Mouse (Mus musculus): ENCODE measurements around the gene Psors1c2. TPM values are rescaled to one million over a fixed set of nuclear protein-coding genes. Genes with fewer than 3 reads are reported as not detected.

Gene Psors1c2
- polyA plus RNA-seq, 1 experiment from 2014 or later, result 1.3 TPM

- Histone ChIP-seq H3K4me3 (replicated peaks) (no peak overlapping the region), H3K9ac (replicated peaks) (no peak overlapping the region), H3K27ac (no peak overlapping the region), H3K4me2 (no peak overlapping the region), H3K27me3 (no peaks in the 10 kb centered on the region; the same call in 1 of the 2 replicates), H3K36me3 (no peaks in the 10 kb centered on the region), H3K4me1 (replicated peaks) (no peaks in the 10 kb centered on the region), H3K9me3 (no peaks in the 10 kb centered on the region)
- WGBS, result 63% methylated on average over 8 of the region's 8 CpGs
- ATAC-seq (ENCODE audit: insufficient number of reproducible peaks, insufficient read depth, low FRiP score, low TSS enrichment, low read depth), result no peak
These were observed 25.2 kb downstream of the Psors1c2 start for GRCm38 (mm10) chr17:35558216-35558615.

- no peak within 1 kb of the TSS for H3K4me3 ChIP-seq (replicated peaks)
- peaks cover 42% of the 10 kb centered on the region for H3K27me3 ChIP-seq
These were observed 34.1 kb downstream of the Psors1c2 start, which contains the start of gene 2300002M23Rik for GRCm38 (mm10) chr17:35567150-35567549. TSS of gene 2300002M23Rik (plus strand) at chr17:35567450.

GRCm38 (mm10) chr17:35567767-35568166, 34.8 kb downstream of the Psors1c2 start:
- Histone ChIP-seq H3K9me3 (peaks cover 3% of the 10 kb centered on the region; the same call in 1 of the 2 replicates), H3K4me1 (replicated peaks) (peaks cover 11% of the 10 kb centered on the region), H3K27me3 (peaks cover 42% of the 10 kb centered on the region), H3K27ac (no peak overlapping the region), H3K36me3 (no peaks in the 10 kb centered on the region), H3K4me3 (replicated peaks) (no peak overlapping the region), H3K9ac (replicated peaks) (no peak overlapping the region), H3K4me2 (no peak overlapping the region)
- no peak for ATAC-seq (ENCODE audit: insufficient number of reproducible peaks, insufficient read depth, low FRiP score, low TSS enrichment, low read depth)
- WGBS, result 19% methylated on average over 9 of the region's 9 CpGs

More at GRCm38 (mm10) chr17:35567150-35567549, 34.1 kb downstream of the Psors1c2 start, which contains the start of gene 2300002M23Rik:
- H3K4me1 ChIP-seq (replicated peaks), result peaks cover 11% of the 10 kb centered on the region
- peaks cover 3% of the 10 kb centered on the region; the same call in 1 of the 2 replicates for H3K9me3 ChIP-seq
- ATAC-seq (ENCODE audit: insufficient number of reproducible peaks, insufficient read depth, low FRiP score, low TSS enrichment, low read depth), result no peak
- H3K36me3 ChIP-seq, result no peaks in the 10 kb centered on the region
- H3K4me2 ChIP-seq, result no peak within 1 kb of the TSS
- 60% methylated on average over 3 of the region's 3 CpGs for WGBS
- H3K9ac ChIP-seq (replicated peaks), result no peak within 1 kb of the TSS
- no peak within 1 kb of the TSS for H3K27ac ChIP-seq

GRCm38 (mm10) chr17:35569091-35569944, 36.3 kb downstream of the Psors1c2 start:
- Histone ChIP-seq H3K9ac (replicated peaks) (peak overlapping the region; percentile 58), H3K36me3 (no peaks in the 10 kb centered on the region), H3K4me3 (replicated peaks) (peak overlapping the region; percentile 33), H3K27me3 (peaks cover 44% of the 10 kb centered on the region), H3K9me3 (peaks cover 3% of the 10 kb centered on the region; the same call in 1 of the 2 replicates), H3K4me2 (peak overlapping the region; percentile 62), H3K4me1 (replicated peaks) (peaks cover 11% of the 10 kb centered on the region), H3K27ac (no peak overlapping the region)
- no peak for ATAC-seq (ENCODE audit: insufficient number of reproducible peaks, insufficient read depth, low FRiP score, low TSS enrichment, low read depth)
- 4% methylated on average over 28 of the region's 28 CpGs for WGBS

DNA sequence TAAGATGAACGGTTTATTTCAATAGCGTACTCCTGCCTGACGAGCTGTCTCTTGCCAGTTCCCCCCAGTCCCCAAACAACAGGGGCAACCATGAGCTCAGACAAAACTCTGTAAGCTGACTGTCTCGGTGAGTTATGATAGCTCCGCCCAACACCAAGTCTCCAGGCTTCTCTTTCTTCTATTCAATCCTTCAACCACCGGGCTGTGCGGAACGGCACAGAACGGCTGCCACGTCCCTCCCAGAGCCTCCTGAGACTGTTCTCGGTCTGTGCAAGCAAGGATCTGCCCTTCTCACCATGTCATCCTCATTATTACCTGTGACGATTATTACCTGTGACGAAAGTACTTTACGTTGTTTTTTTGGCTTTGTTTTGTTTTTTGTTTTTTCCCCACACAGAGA, 37.8 kb downstream of the Psors1c2 start:
- Histone ChIP-seq H3K36me3 (no peaks in the 10 kb centered on the region), H3K4me3 (replicated peaks) (no peak overlapping the region), H3K9me3 (peaks cover 3% of the 10 kb centered on the region; the same call in 1 of the 2 replicates), H3K4me2 (no peak overlapping the region), H3K27me3 (peaks cover 47% of the 10 kb centered on the region), H3K4me1 (replicated peaks) (peaks cover 11% of the 10 kb centered on the region), H3K27ac (no peak overlapping the region), H3K9ac (replicated peaks) (no peak overlapping the region)
- WGBS, result 81% methylated on average over 14 of the region's 14 CpGs
- no peak for ATAC-seq (ENCODE audit: insufficient number of reproducible peaks, insufficient read depth, low FRiP score, low TSS enrichment, low read depth)

GRCm38 (mm10) chr17:35571477-35571876, 38.5 kb downstream of the Psors1c2 start:
- H3K27me3 ChIP-seq, result peaks cover 50% of the 10 kb centered on the region
- peaks cover 3% of the 10 kb centered on the region; the same call in 1 of the 2 replicates for H3K9me3 ChIP-seq
- H3K27ac ChIP-seq, result no peak overlapping the region
- no peak overlapping the region for H3K4me3 ChIP-seq (replicated peaks)
- 97% methylated on average over 7 of the region's 7 CpGs for WGBS
- H3K4me1 ChIP-seq (replicated peaks), result peaks cover 11% of the 10 kb centered on the region
- H3K4me2 ChIP-seq, result no peak overlapping the region
- H3K9ac ChIP-seq (replicated peaks), result no peak overlapping the region
- no peaks in the 10 kb centered on the region for H3K36me3 ChIP-seq
- 0 out of 2 replicates have a peak, but pooled peaks have one; percentile 31 for ATAC-seq (ENCODE audit: insufficient number of reproducible peaks, insufficient read depth, low FRiP score, low TSS enrichment, low read depth)

DNA sequence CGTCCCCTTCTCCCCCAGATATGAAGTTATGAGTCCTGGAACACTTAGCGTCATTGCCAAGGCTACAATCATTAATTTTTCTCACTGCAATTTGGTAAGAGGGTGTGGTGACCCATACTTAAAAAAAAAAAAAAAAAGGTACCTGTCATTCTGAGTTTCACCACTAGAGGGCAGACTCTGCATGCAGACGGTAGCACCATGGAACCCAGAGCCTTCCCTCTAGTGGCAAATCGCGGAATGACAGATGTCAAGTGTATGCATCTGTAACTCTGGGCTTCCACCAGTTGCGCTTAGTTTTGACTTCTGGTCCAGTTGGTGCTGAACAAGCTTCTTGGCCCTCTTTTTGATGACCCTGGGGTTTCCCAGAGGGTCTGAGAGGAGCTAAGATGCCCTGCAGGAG, 45.2 kb downstream of the Psors1c2 start:
- Histone ChIP-seq H3K27ac (no peak overlapping the region), H3K9me3 (no peaks in the 10 kb centered on the region), H3K4me2 (no peak overlapping the region), H3K4me1 (replicated peaks) (no peaks in the 10 kb centered on the region), H3K9ac (replicated peaks) (no peak overlapping the region), H3K4me3 (replicated peaks) (no peak overlapping the region), H3K27me3 (peaks cover 20% of the 10 kb centered on the region), H3K36me3 (no peaks in the 10 kb centered on the region)
- 13% methylated on average over 6 of the region's 6 CpGs for WGBS
- ATAC-seq (ENCODE audit: insufficient number of reproducible peaks, insufficient read depth, low FRiP score, low TSS enrichment, low read depth), result no peak

GRCm38 (mm10) chr17:35582900-35583299, 49.9 kb downstream of the Psors1c2 start:
- Histone ChIP-seq H3K27ac (no peak overlapping the region), H3K36me3 (no peaks in the 10 kb centered on the region), H3K4me1 (replicated peaks) (no peaks in the 10 kb centered on the region), H3K4me2 (no peak overlapping the region), H3K9ac (replicated peaks) (no peak overlapping the region), H3K9me3 (no peaks in the 10 kb centered on the region), H3K27me3 (0 out of 2 replicates have a peak, but pooled peaks cover 3% of the 10 kb centered on the region), H3K4me3 (replicated peaks) (no peak overlapping the region)
- 91% methylated on average over 1 of the region's 1 CpGs for WGBS
- ATAC-seq (ENCODE audit: insufficient number of reproducible peaks, insufficient read depth, low FRiP score, low TSS enrichment, low read depth), result no peak

Other genes starting within 250 kb of the Psors1c2 start
- gene H2-Q1, start 212.8 kb upstream of the Psors1c2 start, polyA plus RNA-seq (2016; fragmentation: Nextera tagmentation; extraction: Ambion mirVana), result 0.13 TPM in 1 of 2 replicates, not detected in the other
- gene H2-Q2, start 191.0 kb upstream of the Psors1c2 start, polyA plus RNA-seq (2016; fragmentation: Nextera tagmentation; extraction: Ambion mirVana), result 0.45 and 0.88 TPM in 2 replicates
- 5.0 and 6.0 TPM in 2 replicates for gene H2-Q4, start 153.6 kb upstream of the Psors1c2 start, polyA plus RNA-seq (2016; fragmentation: Nextera tagmentation; extraction: Ambion mirVana)
- 2.0 TPM in 2 replicates for gene H2-Q6, start 108.4 kb upstream of the Psors1c2 start, polyA plus RNA-seq (2016; fragmentation: Nextera tagmentation; extraction: Ambion mirVana)
- 17.3 and 19.3 TPM in 2 replicates for gene H2-Q7, start 94.0 kb upstream of the Psors1c2 start, polyA plus RNA-seq (2016; fragmentation: Nextera tagmentation; extraction: Ambion mirVana)
- 0.41 and 0.42 TPM in 2 replicates for gene H2-Q10, start 63.1 kb upstream of the Psors1c2 start, polyA plus RNA-seq (2016; fragmentation: Nextera tagmentation; extraction: Ambion mirVana)
- gene Pou5f1, start 27.2 kb upstream of the Psors1c2 start, polyA plus RNA-seq (2016; fragmentation: Nextera tagmentation; extraction: Ambion mirVana), result 0.56 TPM in 1 of 2 replicates, not detected in the other
- gene Tcf19, start 16.4 kb upstream of the Psors1c2 start, polyA plus RNA-seq (2016; fragmentation: Nextera tagmentation; extraction: Ambion mirVana), result 60.5 and 62.3 TPM in 2 replicates
- gene Cchcr1, start 16.1 kb upstream of the Psors1c2 start, polyA plus RNA-seq (2016; fragmentation: Nextera tagmentation; extraction: Ambion mirVana), result 26.1 and 26.3 TPM in 2 replicates
- not detected in 2 replicates for gene Cdsn, start 18.9 kb downstream of the Psors1c2 start, polyA plus RNA-seq (2016; fragmentation: Nextera tagmentation; extraction: Ambion mirVana)
- gene 2300002M23Rik, start 34.2 kb downstream of the Psors1c2 start, polyA plus RNA-seq (2016; fragmentation: Nextera tagmentation; extraction: Ambion mirVana), result 0.17 TPM in 1 of 2 replicates, not detected in the other
- gene Sfta2, start 68.3 kb downstream of the Psors1c2 start, polyA plus RNA-seq (2016; fragmentation: Nextera tagmentation; extraction: Ambion mirVana), result not detected in 2 replicates
- gene Gm9573, start 93.4 kb downstream of the Psors1c2 start, polyA plus RNA-seq (2016; fragmentation: Nextera tagmentation; extraction: Ambion mirVana), result not detected in 2 replicates
- gene Mucl3, start 110.5 kb downstream of the Psors1c2 start, polyA plus RNA-seq (2016; fragmentation: Nextera tagmentation; extraction: Ambion mirVana), result 0.08 and 0.10 TPM in 2 replicates
- 20.0 and 23.4 TPM in 2 replicates for gene Vars2, start 134.4 kb downstream of the Psors1c2 start, polyA plus RNA-seq (2016; fragmentation: Nextera tagmentation; extraction: Ambion mirVana)
- 53.6 and 58.2 TPM in 2 replicates for gene Gtf2h4, start 140.5 kb downstream of the Psors1c2 start, polyA plus RNA-seq (2016; fragmentation: Nextera tagmentation; extraction: Ambion mirVana)
- gene Ddr1, start 171.4 kb downstream of the Psors1c2 start, polyA plus RNA-seq (2016; fragmentation: Nextera tagmentation; extraction: Ambion mirVana), result 38.4 and 40.6 TPM in 2 replicates

Measured in limb, embryonic 12.5 days (tissue).